Mouse (Mus musculus) heart, adult 2 months (tissue): Measurements from ENCODE around the gene Atrnl1.

Experiments used
- CTCF ChIP-seq: fragments of 200-600 bp; IDR thresholded peaks from 2 replicates; pipeline ENCODE4 v1.8.1; 2022; ENCODE audit warnings: antibody characterized with exemption, mild to moderate bottlenecking, moderate library complexity
- EP300 ChIP-seq: fragments of 200-500 bp; IDR thresholded peaks from 2 replicates; pipeline ENCODE4 v1.6.1; 2011; ENCODE audit warnings: low read depth, low read length, control low read depth; ENCODE audit not compliant: insufficient read depth
- POLR2A ChIP-seq: fragments of 200-500 bp; IDR thresholded peaks from 2 replicates; pipeline ENCODE4 v1.6.1; 2011; ENCODE audit warnings: mild to moderate bottlenecking, low read depth, low read length, control low read depth; ENCODE audit not compliant: insufficient read depth

DNA sequence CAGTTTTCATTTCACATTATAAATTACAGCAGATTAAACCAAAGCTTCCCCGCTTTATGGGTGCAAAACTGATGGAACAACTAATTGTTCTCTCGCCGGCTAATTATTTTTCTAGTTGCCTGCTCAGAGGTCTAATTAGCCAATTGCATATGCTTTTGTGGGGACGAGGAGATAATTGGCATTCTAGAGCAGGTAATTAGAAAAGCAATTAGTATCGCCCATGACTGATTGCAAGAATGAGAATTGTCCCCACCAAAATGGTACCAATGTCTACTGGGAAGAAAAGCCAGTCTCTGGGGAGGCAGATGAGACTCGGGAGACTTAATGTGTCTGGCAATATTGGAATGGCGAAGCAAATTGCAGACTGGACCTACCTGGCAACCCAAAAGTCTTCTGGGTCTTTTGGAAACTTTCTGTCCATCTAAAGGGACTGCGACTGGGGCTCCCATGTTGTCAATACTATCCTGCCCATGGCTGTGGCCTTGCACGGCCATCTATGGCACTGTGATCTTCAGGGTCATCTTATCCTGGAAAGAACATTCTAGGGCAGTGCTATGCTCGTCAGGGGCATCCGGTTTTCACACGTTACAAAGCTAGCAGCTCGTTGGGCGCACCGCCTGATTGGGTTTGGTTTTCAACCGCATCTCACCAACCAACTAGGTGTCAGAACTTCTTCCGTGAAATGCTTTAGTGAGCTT lies 377.0 kb downstream of the Atrnl1 start:
- TF ChIP-seq CTCF = no peak
- no peak for TF ChIP-seq POLR2A
- no peak for TF ChIP-seq EP300
